Mouse (Mus musculus) embryonic facial prominence, embryonic 11.5 days (tissue): Measurements from ENCODE around the gene Gm42715. TPM values are rescaled to one million over a fixed set of nuclear protein-coding genes. Genes with fewer than 3 reads are reported as not detected.
A peak's percentile ranks its signal among the peaks of the same experiment; 100 is the strongest.

Experiments used
- ATAC-seq: fragments of 200-750 bp; cut with Nextera tagmentation; replicated peaks from 2 replicates; pipeline ENCODE4 v1.8.0; 2017; ENCODE audit warnings: low read depth; ENCODE audit not compliant: insufficient number of reproducible peaks, low FRiP score, low TSS enrichment
- DNase-seq: peaks from one replicate; pipeline ENCODE4 v3.0.0-alpha.2; 2015; ENCODE audit warnings: low spot score
- H3K27ac ChIP-seq: fragments of 300-500 bp; sonication (generic); replicated peaks from 2 replicates; pipeline ENCODE4 v1.5.1; 2014; ENCODE audit warnings: mild to moderate bottlenecking, low read depth, low read length, control low read depth
- H3K27me3 ChIP-seq: fragments of 300-500 bp; sonication (generic); 2 replicates; pipeline ENCODE4 v1.6.1; 2014; ENCODE audit warnings: mild to moderate bottlenecking, low read length, moderate library complexity, mixed read lengths; ENCODE audit not compliant: control insufficient read depth, insufficient read depth
- H3K36me3 ChIP-seq: fragments of 300-500 bp; sonication (generic); replicated peaks from 2 replicates; pipeline ENCODE4 v1.6.1; 2014; ENCODE audit warnings: low read depth, mild to moderate bottlenecking, low read length, moderate library complexity, mixed read lengths; ENCODE audit not compliant: control insufficient read depth, insufficient read depth
- H3K4me1 ChIP-seq: fragments of 300-500 bp; sonication (generic); 2 replicates; pipeline ENCODE4 v1.6.1; 2014; ENCODE audit warnings: low read length, mixed read lengths; ENCODE audit not compliant: control insufficient read depth, insufficient read depth
- H3K4me2 ChIP-seq: fragments of 300-500 bp; sonication (generic); 2 replicates; pipeline ENCODE4 v1.6.1; 2014; ENCODE audit warnings: low read depth, mild to moderate bottlenecking, control low read depth, low read length, moderate library complexity
- H3K4me3 ChIP-seq: fragments of 300-500 bp; sonication (generic); 2 replicates; pipeline ENCODE4 v1.5.1; 2014; ENCODE audit warnings: low read depth, low read length, control low read depth
- H3K9ac ChIP-seq: fragments of 300-500 bp; sonication (generic); replicated peaks from 2 replicates; pipeline ENCODE4 v1.6.1; 2014; ENCODE audit warnings: mild to moderate bottlenecking, control low read depth, low read length
- H3K9me3 ChIP-seq: fragments of 300-500 bp; sonication (generic); replicated peaks from 2 replicates; pipeline ENCODE4 v1.6.1; 2016; ENCODE audit warnings: mild to moderate bottlenecking, low read length, inconsistent platforms, mixed read lengths; ENCODE audit not compliant: control insufficient read depth
- WGBS: fragments of 180-500 bp; shearing (Covaris S2); extraction: QIAGEN DNeasy Blood & Tissue Kit; methylation state at CpG from one replicate; pipeline ENCODE4 v1.1.7; 2014; 5-methylcytosine and 5-hydroxymethylcytosine counted together
- polyA plus RNA-seq: library from polyadenylated mRNA; unstranded; fragments of >200 nt; fragmentation: Nextera tagmentation; extraction: Ambion mirVana; gene quantifications from 2 replicates; pipeline ENCODE4 v1.2.1, GENCODE M21; 2014

The Gm42715 gene
- 16.1 and 16.3 TPM in 2 replicates for polyA plus RNA-seq

GRCm38 (mm10) chr7:127519284-127519683 lies at the start of gene Gm42715:
Gm42715 (plus strand) TSS chr7:127519584.
- H3K4me1 ChIP-seq, result no peaks in the 10 kb centered on the region
- H3K27me3 ChIP-seq, result no peaks in the 10 kb centered on the region
- DNase-seq (no peak), ATAC-seq (no peak)
- H3K9ac ChIP-seq, result no peak within 1 kb of the TSS
- H3K4me2 ChIP-seq, result no peak within 1 kb of the TSS
- peaks cover 12% of the 10 kb centered on the region for H3K36me3 ChIP-seq
- H3K9me3 ChIP-seq, result no peaks in the 10 kb centered on the region
- no peak within 1 kb of the TSS for H3K27ac ChIP-seq
- WGBS, result 98% methylated on average over 3 of the region's 3 CpGs
- no peak within 1 kb of the TSS for H3K4me3 ChIP-seq

DNA sequence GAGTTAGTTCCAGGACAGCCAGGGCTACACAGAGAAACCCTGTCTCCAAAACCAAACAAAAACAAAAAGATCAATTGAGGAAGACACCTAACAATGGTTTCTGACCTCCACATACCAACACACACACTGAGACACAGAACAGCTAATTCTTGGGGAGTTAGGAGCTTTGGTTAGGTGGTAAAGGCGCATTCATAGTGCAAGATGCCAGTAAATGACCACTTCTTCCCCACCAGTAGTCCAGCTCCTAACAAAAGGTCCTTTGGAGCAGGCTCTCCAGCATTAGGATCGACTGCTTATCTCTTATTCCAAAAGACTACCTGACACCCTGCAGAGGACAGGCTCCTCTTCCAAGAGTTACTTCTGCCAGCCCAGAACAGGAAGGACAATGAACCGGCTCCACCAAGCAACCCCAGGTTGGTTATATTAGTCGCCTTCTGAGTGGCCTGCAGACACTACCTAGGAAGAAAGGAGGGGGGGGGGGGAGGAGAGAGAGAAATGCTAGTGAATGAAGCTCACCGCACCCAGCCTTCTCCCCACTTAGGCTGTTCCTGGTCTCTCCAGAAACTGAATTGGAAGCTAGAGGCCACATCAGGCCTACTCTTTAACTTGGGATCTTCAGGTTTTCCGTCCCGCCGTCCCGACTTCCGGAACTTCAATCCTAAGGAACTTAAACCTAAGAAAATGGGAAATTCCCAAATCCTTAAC lies 49.2 kb upstream of the Gm42715 start:
- H3K4me2 ChIP-seq, result peak overlapping the region; percentile 91
- H3K9ac ChIP-seq, result peak overlapping the region; percentile 85
- peaks cover 9% of the 10 kb centered on the region for H3K36me3 ChIP-seq
- WGBS, result 8% methylated on average over 10 of the region's 10 CpGs
- no peaks in the 10 kb centered on the region; the same call in 1 of the 2 replicates for H3K4me1 ChIP-seq
- no peaks in the 10 kb centered on the region for H3K9me3 ChIP-seq
- ATAC-seq, result no peak
- DNase-seq, result no peak
- H3K4me3 ChIP-seq, result peak overlapping the region; percentile 70
- H3K27ac ChIP-seq, result peak overlapping the region; percentile 92
- H3K27me3 ChIP-seq, result no peaks in the 10 kb centered on the region

DNA sequence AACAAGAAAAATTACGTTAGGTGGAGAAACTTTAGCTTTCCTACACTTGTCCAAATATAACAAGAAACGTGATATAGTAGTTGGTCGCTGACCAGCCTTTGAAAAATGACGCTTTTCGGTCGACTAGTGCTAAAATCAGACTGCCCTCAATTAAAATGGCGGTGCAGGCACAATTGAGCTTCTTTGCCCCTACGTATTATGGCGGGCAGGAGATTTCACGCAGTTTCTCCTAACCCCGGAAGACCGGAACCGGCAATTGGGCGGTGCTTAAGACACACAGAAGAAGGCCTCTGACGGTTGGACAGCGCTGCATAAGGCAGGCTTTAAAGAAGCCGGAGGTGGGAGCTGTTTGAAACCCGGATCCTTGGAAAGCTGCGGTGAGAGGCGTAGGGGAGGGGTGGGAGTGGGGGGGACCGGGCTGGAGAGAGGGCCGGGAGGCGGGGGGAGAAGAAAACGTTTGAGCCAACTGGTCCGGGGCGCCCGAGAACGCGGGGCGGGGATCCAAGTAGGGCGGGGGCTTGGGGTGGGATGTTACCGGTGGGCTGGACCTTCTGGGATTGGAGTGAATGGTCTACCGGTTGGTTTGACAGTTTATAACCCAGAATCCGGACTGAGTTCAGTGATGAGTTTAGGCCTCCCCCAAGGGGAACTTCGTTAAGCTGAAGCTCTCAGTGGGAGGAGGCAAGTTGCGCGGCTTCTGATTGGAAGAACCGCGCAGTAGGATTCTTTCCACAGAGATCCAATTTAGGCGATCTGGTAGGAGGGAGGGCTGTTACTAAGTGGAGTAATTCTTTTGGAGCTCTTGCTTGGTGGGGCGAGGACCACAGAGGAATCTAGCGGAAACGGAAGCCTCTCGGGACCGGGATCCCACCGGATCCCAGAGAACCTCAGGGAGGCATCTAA lies 48.4 kb upstream of the Gm42715 start:
- Histone ChIP-seq H3K4me1 (no peaks in the 10 kb centered on the region; the same call in 1 of the 2 replicates), H3K36me3 (peaks cover 16% of the 10 kb centered on the region), H3K9me3 (no peaks in the 10 kb centered on the region), H3K4me2 (peak overlapping the region; percentile 91), H3K27ac (peak overlapping the region; percentile 92), H3K27me3 (no peaks in the 10 kb centered on the region), H3K4me3 (peak overlapping the region; percentile 70), H3K9ac (peak overlapping the region; percentile 85)
- ATAC-seq (peak; percentile 90), DNase-seq (peak; percentile 97)
- WGBS, result 0% methylated on average over 45 of the region's 46 CpGs

DNA sequence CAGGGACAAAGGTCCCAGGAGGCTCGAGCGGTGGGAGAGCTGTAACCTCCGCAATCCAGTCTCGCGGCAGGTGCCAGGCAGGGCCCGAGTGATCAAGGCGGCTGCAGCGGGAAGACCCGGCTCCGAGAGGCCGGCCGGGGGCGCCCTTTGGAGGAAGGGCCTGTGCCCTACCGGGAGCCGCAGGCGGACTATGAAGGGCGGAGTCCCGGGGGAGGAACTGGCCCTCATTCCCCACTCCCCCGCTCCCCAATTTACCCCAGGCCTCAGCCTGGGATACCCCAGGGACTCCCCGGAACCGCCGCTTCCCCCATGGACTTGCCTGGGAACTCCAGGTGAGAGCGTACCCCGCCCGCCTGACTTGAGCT lies 47.8 kb upstream of the Gm42715 start:
- Histone ChIP-seq H3K4me2 (peak overlapping the region; percentile 91), H3K4me1 (no peaks in the 10 kb centered on the region; the same call in 1 of the 2 replicates), H3K36me3 (peaks cover 16% of the 10 kb centered on the region), H3K4me3 (peak overlapping the region; percentile 70), H3K9ac (peak overlapping the region; percentile 85), H3K27ac (peak overlapping the region; percentile 92), H3K27me3 (no peaks in the 10 kb centered on the region), H3K9me3 (no peaks in the 10 kb centered on the region)
- 0% methylated on average over 21 of the region's 25 CpGs for WGBS
- peak; percentile 31 for ATAC-seq
- DNase-seq, result no peak

- H3K9ac ChIP-seq, result peak overlapping the region; percentile 85
- ATAC-seq (no peak), DNase-seq (peak; percentile 23)
- WGBS, result 7% methylated on average over 7 of the region's 7 CpGs
- H3K27me3 ChIP-seq, result no peaks in the 10 kb centered on the region
- H3K27ac ChIP-seq, result peak overlapping the region; percentile 92
- H3K4me3 ChIP-seq, result peak overlapping the region; percentile 70
- no peaks in the 10 kb centered on the region for H3K9me3 ChIP-seq
- peak overlapping the region; percentile 91 for H3K4me2 ChIP-seq
- no peaks in the 10 kb centered on the region; the same call in 1 of the 2 replicates for H3K4me1 ChIP-seq
- H3K36me3 ChIP-seq, result peaks cover 16% of the 10 kb centered on the region
Observed at GRCm38 (mm10) chr7:127472060-127472459, 47.3 kb upstream of the Gm42715 start.

GRCm38 (mm10) chr7:127473705-127474104 lies 45.7 kb upstream of the Gm42715 start:
- no peak overlapping the region for H3K27ac ChIP-seq
- peaks cover 13% of the 10 kb centered on the region for H3K36me3 ChIP-seq
- DNase-seq (peak; percentile 21), ATAC-seq (no peak)
- 0 out of 2 replicates have a peak overlapping the region, but pooled peaks have one; percentile 5 for H3K4me3 ChIP-seq
- no peak overlapping the region for H3K4me2 ChIP-seq
- no peaks in the 10 kb centered on the region for H3K9me3 ChIP-seq
- WGBS, result 85% methylated on average over 5 of the region's 5 CpGs
- no peak overlapping the region for H3K9ac ChIP-seq
- H3K27me3 ChIP-seq, result no peaks in the 10 kb centered on the region
- no peaks in the 10 kb centered on the region; the same call in 1 of the 2 replicates for H3K4me1 ChIP-seq

DNA sequence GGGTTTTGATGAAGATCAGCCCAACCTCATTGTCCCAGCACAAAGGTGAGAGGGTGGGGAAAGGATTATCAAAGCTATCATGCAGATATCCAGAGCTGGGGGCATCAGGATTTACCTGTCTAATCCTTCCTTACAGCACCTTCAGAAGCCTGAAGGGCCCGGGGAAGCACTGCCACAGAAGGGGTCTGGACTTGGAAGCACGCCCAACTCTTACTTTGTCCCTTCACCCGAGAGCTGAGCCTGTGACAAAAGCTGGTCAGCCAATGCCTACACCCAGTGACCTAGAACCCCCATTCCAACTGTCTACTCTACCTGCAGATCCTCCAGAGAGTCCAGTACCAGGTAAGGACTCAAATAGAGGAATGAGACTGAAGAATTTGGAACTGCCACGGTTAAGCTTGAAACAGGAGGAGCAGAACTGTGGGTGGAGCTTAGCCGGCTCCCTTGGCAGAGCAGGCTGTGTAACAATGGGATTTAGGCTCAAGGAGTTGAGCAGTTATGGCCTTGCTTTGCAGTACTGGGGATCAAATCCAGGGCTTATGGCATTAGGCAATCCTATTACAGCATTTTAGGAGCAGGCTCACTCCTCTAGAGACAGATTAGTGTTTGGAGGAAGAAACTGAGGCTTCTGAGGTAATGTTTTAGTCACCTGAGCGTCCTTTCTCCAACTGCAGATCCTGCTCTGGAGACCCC lies 44.9 kb upstream of the Gm42715 start:
- peaks cover 13% of the 10 kb centered on the region for H3K36me3 ChIP-seq
- no peak overlapping the region for H3K4me3 ChIP-seq
- DNase-seq, result no peak

More for the DNA sequence above, 44.9 kb upstream of the Gm42715 start:
- 90% methylated on average over 6 of the region's 6 CpGs for WGBS
- H3K9me3 ChIP-seq, result no peaks in the 10 kb centered on the region
- no peak overlapping the region for H3K4me2 ChIP-seq
- no peak overlapping the region for H3K9ac ChIP-seq
- no peaks in the 10 kb centered on the region; the same call in 1 of the 2 replicates for H3K4me1 ChIP-seq
- no peaks in the 10 kb centered on the region for H3K27me3 ChIP-seq
- ATAC-seq, result no peak
- H3K27ac ChIP-seq, result no peak overlapping the region
